Mouse (Mus musculus): Measurements from ENCODE around the gene Fam214a. TPM values are rescaled to one million over a fixed set of nuclear protein-coding genes. Genes with fewer than 3 reads are reported as not detected.

Fam214a gene
- polyA plus RNA-seq, 1 experiment = 1.1 TPM

DNA sequence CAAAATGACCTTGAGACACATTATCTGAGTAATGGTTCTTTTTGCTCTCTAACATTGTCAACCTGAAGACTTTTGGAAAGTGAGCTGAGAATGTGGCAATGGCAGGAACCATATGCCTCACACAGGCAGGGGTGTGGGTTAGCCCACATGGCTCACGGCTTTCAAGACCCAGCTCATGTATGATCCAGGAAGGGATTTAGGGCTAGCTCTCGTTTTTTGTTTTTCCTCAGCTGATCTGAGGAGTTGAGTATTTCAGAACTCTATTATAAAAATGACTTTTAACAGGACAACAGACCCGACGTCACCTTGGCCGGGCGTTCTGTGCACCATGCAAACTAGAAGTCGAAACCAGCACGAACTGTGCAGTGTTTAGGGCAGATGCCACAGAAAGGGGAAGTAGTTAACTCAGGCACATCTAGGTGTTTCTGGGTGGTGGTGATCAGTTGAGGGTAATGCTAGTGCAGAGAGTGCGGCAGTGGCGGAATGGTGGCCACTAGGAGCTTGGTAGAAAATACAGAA, 12.2 kb downstream of the Fam214a start:
- Histone ChIP-seq H3K79me3 (ENCODE audit: low read depth) (no peaks in the 10 kb centered on the region), H3K36me3 (ENCODE audit: control insufficient read depth, insufficient read depth) (no peaks in the 10 kb centered on the region), H3K27me3 (ENCODE audit: control insufficient read depth, insufficient read depth, insufficient read length) (no peaks in the 10 kb centered on the region), H3K79me2 (ENCODE audit: control insufficient read depth, insufficient read depth) (no peaks in the 10 kb centered on the region), H3K4me3 (ENCODE audit: insufficient read depth, poor library complexity, severe bottlenecking) (no peak overlapping the region), H3ac (ENCODE audit: control insufficient read depth, insufficient read length, low read depth) (no peak overlapping the region)
- no peak for TF ChIP-seq FOSL1 (IDR thresholded peaks at IDR 0.05; ENCODE audit: insufficient read depth, low read length, poor library complexity, severe bottlenecking)
- no peak for TF ChIP-seq MAX (IDR thresholded peaks at IDR 0.05)
- no peak for TF ChIP-seq USF1 (IDR thresholded peaks at IDR 0.05; ENCODE audit: low read depth)
- TF ChIP-seq CEBPB (IDR thresholded peaks at IDR 0.05; ENCODE audit: low read depth) = no peak
- TF ChIP-seq MYOG (IDR thresholded peaks at IDR 0.05; ENCODE audit: control insufficient read depth, extremely low read depth, insufficient read length) = no peak
- TF ChIP-seq CTCF (IDR thresholded peaks at IDR 0.05; ENCODE audit: control insufficient read depth, insufficient read depth, insufficient read length) = no peak
- no peak for TF ChIP-seq MYOD1 (IDR thresholded peaks at IDR 0.05; ENCODE audit: control insufficient read depth, insufficient read length, low read depth)

GRCm38 (mm10) chr9:74966200-74966599, 13.5 kb downstream of the Fam214a start:
- no peaks in the 10 kb centered on the region for H3K79me3 ChIP-seq (ENCODE audit: low read depth)
- H3K36me3 ChIP-seq (ENCODE audit: control insufficient read depth, insufficient read depth) = no peaks in the 10 kb centered on the region
- TF ChIP-seq MAX (IDR thresholded peaks at IDR 0.05) (no peak), MYOG (IDR thresholded peaks at IDR 0.05; ENCODE audit: control insufficient read depth, extremely low read depth, insufficient read length) (no peak), FOSL1 (IDR thresholded peaks at IDR 0.05; ENCODE audit: insufficient read depth, low read length, poor library complexity, severe bottlenecking) (no peak), MYOD1 (IDR thresholded peaks at IDR 0.05; ENCODE audit: control insufficient read depth, insufficient read length, low read depth) (no peak), CTCF (IDR thresholded peaks at IDR 0.05; ENCODE audit: control insufficient read depth, insufficient read depth, insufficient read length) (no peak), USF1 (IDR thresholded peaks at IDR 0.05; ENCODE audit: low read depth) (no peak), CEBPB (IDR thresholded peaks at IDR 0.05; ENCODE audit: low read depth) (no peak)
- no peaks in the 10 kb centered on the region for H3K79me2 ChIP-seq (ENCODE audit: control insufficient read depth, insufficient read depth)
- H3ac ChIP-seq (ENCODE audit: control insufficient read depth, insufficient read length, low read depth) = no peak overlapping the region
- no peak overlapping the region for H3K4me3 ChIP-seq (ENCODE audit: insufficient read depth, poor library complexity, severe bottlenecking)
- H3K27me3 ChIP-seq (ENCODE audit: control insufficient read depth, insufficient read depth, insufficient read length) = no peaks in the 10 kb centered on the region

DNA sequence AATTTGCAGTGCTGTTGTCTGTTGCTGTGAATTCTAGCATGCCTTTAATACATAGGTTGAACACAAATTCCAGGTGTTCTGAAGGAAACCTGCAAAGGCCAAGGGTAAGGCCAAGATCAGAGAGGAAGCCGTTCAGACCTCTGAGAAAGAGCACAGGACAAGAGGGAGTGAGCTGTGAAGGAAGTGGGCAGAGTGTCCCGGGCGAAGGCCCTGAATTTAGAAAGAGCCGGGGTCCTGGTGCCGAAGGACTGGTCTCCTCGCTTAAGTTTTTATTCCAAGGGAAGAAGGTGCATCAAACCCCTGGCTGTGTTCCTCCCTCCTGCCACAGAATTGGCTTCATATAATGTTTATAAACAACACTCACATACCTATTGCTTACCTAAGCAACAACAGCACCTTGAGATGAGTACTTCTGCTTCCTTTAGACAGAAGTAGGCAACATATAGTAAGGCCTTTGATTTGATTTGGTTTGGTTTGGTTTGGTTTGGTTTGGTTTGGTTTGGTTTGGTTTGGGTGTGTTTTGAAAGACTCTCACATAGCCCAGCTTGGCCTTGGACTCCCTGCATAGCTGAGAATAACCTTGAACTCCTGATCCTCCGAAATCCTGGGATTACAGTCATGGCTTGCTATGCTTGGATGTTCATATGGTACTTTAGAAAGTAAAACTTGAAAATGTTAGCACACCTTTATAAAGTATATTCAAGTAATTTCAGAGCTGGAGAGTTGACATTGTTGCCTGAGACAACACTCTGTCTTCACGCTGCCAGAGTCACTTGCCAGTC, 16.2 kb downstream of the Fam214a start:
- no peaks in the 10 kb centered on the region for H3K27me3 ChIP-seq (ENCODE audit: control insufficient read depth, insufficient read depth, insufficient read length)
- TF ChIP-seq FOSL1 (IDR thresholded peaks at IDR 0.05; ENCODE audit: insufficient read depth, low read length, poor library complexity, severe bottlenecking) = no peak
- no peak for TF ChIP-seq CTCF (IDR thresholded peaks at IDR 0.05; ENCODE audit: control insufficient read depth, insufficient read depth, insufficient read length)
- no peak for TF ChIP-seq MYOD1 (IDR thresholded peaks at IDR 0.05; ENCODE audit: control insufficient read depth, insufficient read length, low read depth)
- no peak for TF ChIP-seq MAX (IDR thresholded peaks at IDR 0.05)
- TF ChIP-seq MYOG (IDR thresholded peaks at IDR 0.05; ENCODE audit: control insufficient read depth, extremely low read depth, insufficient read length) = no peak
- no peak for TF ChIP-seq CEBPB (IDR thresholded peaks at IDR 0.05; ENCODE audit: low read depth)
- no peak for TF ChIP-seq USF1 (IDR thresholded peaks at IDR 0.05; ENCODE audit: low read depth)
- H3K79me2 ChIP-seq (ENCODE audit: control insufficient read depth, insufficient read depth) = no peaks in the 10 kb centered on the region
- no peak overlapping the region for H3ac ChIP-seq (ENCODE audit: control insufficient read depth, insufficient read length, low read depth)
- H3K36me3 ChIP-seq (ENCODE audit: control insufficient read depth, insufficient read depth) = no peaks in the 10 kb centered on the region
- no peak overlapping the region for H3K4me3 ChIP-seq (ENCODE audit: insufficient read depth, poor library complexity, severe bottlenecking)
- H3K79me3 ChIP-seq (ENCODE audit: low read depth) = no peaks in the 10 kb centered on the region

- H3K27me3 ChIP-seq (ENCODE audit: control insufficient read depth, insufficient read depth, insufficient read length) = no peaks in the 10 kb centered on the region
- H3K4me3 ChIP-seq (ENCODE audit: insufficient read depth, poor library complexity, severe bottlenecking) = no peak overlapping the region
- H3K79me3 ChIP-seq (ENCODE audit: low read depth) = no peaks in the 10 kb centered on the region
- H3K79me2 ChIP-seq (ENCODE audit: control insufficient read depth, insufficient read depth) = no peaks in the 10 kb centered on the region
- TF ChIP-seq FOSL1 (IDR thresholded peaks at IDR 0.05; ENCODE audit: insufficient read depth, low read length, poor library complexity, severe bottlenecking) = no peak
- no peak for TF ChIP-seq MAX (IDR thresholded peaks at IDR 0.05)
- no peak for TF ChIP-seq CEBPB (IDR thresholded peaks at IDR 0.05; ENCODE audit: low read depth)
- TF ChIP-seq CTCF (IDR thresholded peaks at IDR 0.05; ENCODE audit: control insufficient read depth, insufficient read depth, insufficient read length) = no peak
- no peak for TF ChIP-seq MYOG (IDR thresholded peaks at IDR 0.05; ENCODE audit: control insufficient read depth, extremely low read depth, insufficient read length)
- TF ChIP-seq USF1 (IDR thresholded peaks at IDR 0.05; ENCODE audit: low read depth) = no peak
- H3K36me3 ChIP-seq (ENCODE audit: control insufficient read depth, insufficient read depth) = no peaks in the 10 kb centered on the region
- H3ac ChIP-seq (ENCODE audit: control insufficient read depth, insufficient read length, low read depth) = no peak overlapping the region
These were observed 17.9 kb downstream of the Fam214a start for GRCm38 (mm10) chr9:74970591-74970990.

DNA sequence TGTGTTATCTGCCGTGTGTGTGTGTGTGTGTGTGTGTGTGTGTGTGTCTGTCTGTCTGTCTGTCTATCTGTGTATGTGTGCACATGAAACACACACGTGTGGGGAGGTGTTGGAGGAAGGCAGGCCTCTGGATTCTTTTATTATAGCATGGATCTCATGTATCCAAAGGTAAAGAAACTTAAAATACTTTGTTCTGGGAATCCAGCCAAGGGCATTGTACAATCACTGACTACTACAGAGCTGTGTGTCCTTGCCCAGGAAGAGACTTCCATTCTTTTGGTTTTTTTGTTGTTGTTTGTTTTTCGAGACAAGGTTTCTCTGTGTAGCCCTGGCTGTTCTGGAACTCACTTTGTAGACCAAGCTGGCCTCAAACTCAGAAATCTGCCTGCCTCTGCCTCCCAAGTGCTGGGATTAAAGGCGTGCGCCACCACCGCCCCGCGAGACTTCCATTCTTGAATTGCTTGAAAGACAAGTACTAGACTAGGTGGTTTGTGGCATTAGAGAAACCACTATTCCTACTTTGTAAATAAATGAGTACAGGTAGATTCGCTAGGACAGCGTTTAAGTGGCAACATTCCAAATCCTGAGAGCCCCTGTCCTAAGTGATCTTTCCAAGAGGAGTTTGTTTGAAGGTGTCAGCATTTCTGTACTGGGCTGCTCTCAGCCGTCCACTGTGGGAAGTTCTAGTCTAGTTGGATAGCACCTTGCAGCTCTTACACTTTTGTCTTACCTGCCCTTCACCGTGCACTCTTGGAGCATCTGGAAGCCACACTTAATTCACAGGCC, 18.7 kb downstream of the Fam214a start:
- H3K27me3 ChIP-seq (ENCODE audit: control insufficient read depth, insufficient read depth, insufficient read length) = no peaks in the 10 kb centered on the region
- no peaks in the 10 kb centered on the region for H3K79me2 ChIP-seq (ENCODE audit: control insufficient read depth, insufficient read depth)
- H3K4me3 ChIP-seq (ENCODE audit: insufficient read depth, poor library complexity, severe bottlenecking) = no peak overlapping the region
- H3K36me3 ChIP-seq (ENCODE audit: control insufficient read depth, insufficient read depth) = no peaks in the 10 kb centered on the region
- TF ChIP-seq MAX (IDR thresholded peaks at IDR 0.05) = no peak
- H3ac ChIP-seq (ENCODE audit: control insufficient read depth, insufficient read length, low read depth) = no peak overlapping the region
- H3K79me3 ChIP-seq (ENCODE audit: low read depth) = no peaks in the 10 kb centered on the region
